Mouse (Mus musculus) left cerebral cortex, postnatal 36 days (tissue): ENCODE measurements around the gene Nphp4. TPM values are rescaled to one million over a fixed set of nuclear protein-coding genes. Genes with fewer than 3 reads are reported as not detected.

Experiments
- DNase-seq, 2 experiments: peaks; one replicate each; pipeline ENCODE4 v3.0.0; 2021 to 2022; ENCODE audit warnings: low spot score in 2 of 2, mixed read lengths in 1 of 2
- intact Hi-C: fragments of 180-260 bp; cut with DNase I; formaldehyde crosslinking; loops from one replicate; pipeline ENCODE4 v1.15.1; 2025
- total RNA-seq, 2 experiments: library from RNA; stranded (reverse); gene quantifications; 2 replicates each; pipeline ENCODE4 v1.2.3; 2021

Gene Nphp4
- total RNA-seq: 10 to 100 TPM; 18.2 to 20.3 TPM

GRCm38 (mm10) chr4:152476427-152477023 lies at the start of gene Nphp4:
TSS of gene Nphp4 (plus strand) at chr4:152476706.
- intact Hi-C loops: loop anchor here (2.0 to 5.0 kb wide), 3 partner anchors 14 to 129 kb away; no protein-coding TSS in a partner anchor
- DNase-seq: no peak

- peak in 1 of 2 experiments; percentile 63 for DNase-seq
- intact Hi-C loops: no loop called here
Observed at GRCm38 (mm10) chr4:152428259-152428658, 48.2 kb upstream of the Nphp4 start.

- peak; percentile 46 to 61 for DNase-seq
- intact Hi-C loops: loop anchor here (5.0 kb wide), 1 partner anchor 100 kb away; no protein-coding TSS in a partner anchor
Observed at GRCm38 (mm10) chr4:152432308-152432707, 44.2 kb upstream of the Nphp4 start.

- DNase-seq: peak; percentile 88
- intact Hi-C loops: loop anchor here (2.0 to 5.0 kb wide), 3 partner anchors 42 to 262 kb away; partner anchors contain the start of genes Kcnab2 and Nphp4
Observed at GRCm38 (mm10) chr4:152434836-152435235, 41.7 kb upstream of the Nphp4 start.

- peak; percentile 67 to 80 for DNase-seq
- intact Hi-C loops: loop anchor here (2.0 to 5.0 kb wide), 2 partner anchors 42 to 262 kb away; partner anchors contain the start of genes Kcnab2 and Nphp4
Observed at GRCm38 (mm10) chr4:152435255-152435654, 41.3 kb upstream of the Nphp4 start.

GRCm38 (mm10) chr4:152440882-152441281 lies 35.6 kb upstream of the Nphp4 start:
- intact Hi-C loops: no loop called here
- no peak for DNase-seq

GRCm38 (mm10) chr4:152441536-152441935 lies 35.0 kb upstream of the Nphp4 start:
- intact Hi-C loops: no loop called here
- DNase-seq: no peak

GRCm38 (mm10) chr4:152446178-152446577 lies 30.3 kb upstream of the Nphp4 start:
- DNase-seq: no peak
- intact Hi-C loops: no loop called here

- DNase-seq: peak in 1 of 2 experiments; percentile 40
- intact Hi-C loops: no loop called here
Observed at GRCm38 (mm10) chr4:152447731-152448665, 28.5 kb upstream of the Nphp4 start.

- intact Hi-C loops: no loop called here
- DNase-seq: no peak
Observed at GRCm38 (mm10) chr4:152448666-152449018, 27.9 kb upstream of the Nphp4 start.

- intact Hi-C loops: no loop called here
- no peak for DNase-seq
Observed at GRCm38 (mm10) chr4:152451371-152451770, 25.1 kb upstream of the Nphp4 start.

GRCm38 (mm10) chr4:152453079-152453478 lies 23.4 kb upstream of the Nphp4 start:
- DNase-seq: peak; percentile 82 to 85
- intact Hi-C loops: no loop called here

GRCm38 (mm10) chr4:152454153-152454552 lies 22.4 kb upstream of the Nphp4 start:
- intact Hi-C loops: no loop called here
- DNase-seq: no peak

- intact Hi-C loops: no loop called here
- DNase-seq: peak; percentile 75 to 83
Observed at GRCm38 (mm10) chr4:152456609-152457008, 19.9 kb upstream of the Nphp4 start.

- intact Hi-C loops: no loop called here
- no peak for DNase-seq
Observed at GRCm38 (mm10) chr4:152457673-152458072, 18.8 kb upstream of the Nphp4 start.

- no peak for DNase-seq
- intact Hi-C loops: loop anchor here (2.0 kb wide), 1 partner anchor 14 kb away; the partner anchor contains the start of genes Kcnab2 and Nphp4
Observed at GRCm38 (mm10) chr4:152462516-152462915, 14.0 kb upstream of the Nphp4 start.

GRCm38 (mm10) chr4:152463147-152463546 lies 13.4 kb upstream of the Nphp4 start:
- intact Hi-C loops: loop anchor here (2.0 kb wide), 1 partner anchor 14 kb away; the partner anchor contains the start of genes Kcnab2 and Nphp4
- no peak for DNase-seq

GRCm38 (mm10) chr4:152465116-152465515 lies 11.4 kb upstream of the Nphp4 start:
- intact Hi-C loops: no loop called here
- DNase-seq: no peak

GRCm38 (mm10) chr4:152466601-152467000 lies 9.9 kb upstream of the Nphp4 start:
- intact Hi-C loops: no loop called here

GRCm38 (mm10) chr4:152467951-152468350 lies 8.6 kb upstream of the Nphp4 start:
- intact Hi-C loops: no loop called here
- peak; percentile 59 to 61 for DNase-seq

More at GRCm38 (mm10) chr4:152466601-152467000, 9.9 kb upstream of the Nphp4 start:
- DNase-seq: no peak
